Mouse (Mus musculus) mature B cell (primary cell): ENCODE data around the gene Elavl1.
"Not testable (repeated sequence)": the region's sequence is repeated elsewhere in the genome, so short reads cannot be mapped to it uniquely, and the experiment has no call there.

ENCODE experiments used
- in situ Hi-C: fragments of 300-500 bp; cut with MboI; formaldehyde crosslinking; loops from 2 replicates; pipeline ENCODE4 v1.14.3; 2019

Elavl1 gene

DNA sequence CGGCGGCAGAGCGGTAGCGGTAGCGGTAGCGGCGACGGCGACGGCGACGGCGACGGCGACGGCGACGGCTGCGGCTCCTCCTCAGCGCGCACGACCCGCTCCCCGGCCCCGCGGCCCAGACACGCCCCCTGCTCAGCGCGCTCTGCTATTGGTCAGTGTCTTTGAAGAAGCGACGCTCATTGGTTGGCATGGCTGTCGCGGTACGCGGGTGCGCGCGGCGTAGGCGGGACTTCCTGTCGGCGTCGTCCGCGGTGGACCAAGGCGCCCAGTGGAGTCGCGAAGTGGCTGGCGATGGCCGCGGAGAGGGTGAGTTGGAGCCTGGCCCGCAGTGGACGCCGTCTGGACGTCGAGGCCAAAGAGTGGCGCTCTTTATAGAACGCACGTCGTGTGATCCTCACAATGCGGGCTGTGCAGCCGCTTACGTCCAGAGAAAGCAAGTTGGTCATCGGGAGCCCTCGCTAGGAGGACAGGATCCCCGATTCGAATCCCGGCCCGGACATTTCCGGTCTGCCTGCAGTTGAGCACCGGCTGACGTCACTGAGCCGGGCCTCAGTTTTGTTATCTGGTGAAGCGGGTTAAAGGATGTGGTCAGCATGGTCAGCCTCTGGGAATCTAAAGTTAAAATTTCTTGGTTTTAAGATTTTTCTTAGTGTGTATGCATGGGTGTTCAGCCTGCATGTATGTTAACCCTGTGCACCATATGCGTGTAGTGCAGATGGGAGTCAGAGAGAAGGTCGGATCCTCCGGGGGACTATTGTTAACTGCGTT lies at the start of gene Elavl1, which contains the start of gene Ccl25:
Elavl1 (minus strand) TSS at position 431 of the 768 bp plus-strand sequence.
Ccl25 (plus strand) TSS at position 228 of the 768 bp plus-strand sequence.
- in situ Hi-C loops, result no loop called here

GRCm38 (mm10) chr8:4372657-4373056 lies 47.4 kb upstream of the Elavl1 start:
- in situ Hi-C loops, result no loop called here

DNA sequence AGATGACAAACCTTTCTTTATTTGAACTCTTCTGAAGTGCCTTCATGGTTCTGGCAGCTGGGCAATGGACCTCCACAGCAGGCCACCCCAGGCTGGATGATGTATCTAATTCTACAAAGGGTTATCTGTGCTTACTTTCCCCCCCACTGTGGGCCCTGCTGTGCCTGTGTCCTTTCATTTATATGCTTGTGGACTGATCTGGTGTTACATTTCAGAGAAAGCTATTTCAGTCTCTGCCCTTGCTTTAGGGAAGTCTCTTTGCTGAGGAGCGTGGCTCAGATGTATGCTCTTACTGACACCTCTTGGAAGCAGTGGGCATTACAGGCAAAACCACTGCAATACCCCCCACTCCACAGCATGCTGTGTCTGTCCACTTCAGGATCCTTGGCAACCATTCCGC lies 44.9 kb upstream of the Elavl1 start:
- in situ Hi-C loops, result no loop called here

DNA sequence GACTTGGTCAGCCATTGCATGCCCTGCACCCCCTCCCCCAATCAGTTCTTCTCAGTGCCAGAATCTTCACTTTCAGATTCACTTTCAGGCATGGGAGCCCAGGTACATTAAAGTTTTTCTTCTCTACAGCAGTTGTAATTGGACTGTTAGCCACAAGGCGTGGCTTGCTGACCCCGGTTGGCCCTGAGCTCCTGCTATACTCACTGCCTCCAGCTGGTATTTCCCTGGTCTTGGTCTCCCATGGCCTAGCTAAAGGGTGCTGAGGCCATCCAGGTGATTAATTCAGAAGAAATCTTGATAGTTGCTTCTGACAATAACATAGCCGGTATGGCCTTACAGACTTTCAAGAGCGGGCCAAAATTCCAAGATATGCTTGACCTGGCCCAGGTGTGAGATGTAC lies 43.3 kb upstream of the Elavl1 start:
- in situ Hi-C loops, result no loop called here

GRCm38 (mm10) chr8:4367808-4368207 lies 42.6 kb upstream of the Elavl1 start:
- in situ Hi-C loops, result no loop called here

DNA sequence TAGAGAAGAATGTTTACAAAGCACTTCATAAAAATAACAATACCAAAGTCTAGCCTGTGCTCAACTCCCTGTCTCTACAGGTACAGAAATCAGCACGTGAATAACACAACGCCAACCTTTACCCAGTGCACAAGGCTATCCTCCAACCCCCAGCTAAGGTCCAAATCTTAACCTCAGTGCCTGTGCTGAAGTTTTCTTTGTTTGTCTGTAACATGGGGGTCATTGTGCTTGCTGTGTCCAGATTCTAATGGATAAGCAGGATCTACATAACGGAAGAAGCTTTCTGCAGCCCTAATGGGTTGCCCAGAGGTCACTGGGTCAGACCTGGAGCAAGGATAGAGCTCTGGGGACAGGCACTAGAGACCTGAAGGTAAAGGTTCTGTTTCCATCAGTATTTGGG lies 41.0 kb upstream of the Elavl1 start:
- in situ Hi-C loops, result no loop called here

GRCm38 (mm10) chr8:4360922-4361321 lies 35.7 kb upstream of the Elavl1 start:
- in situ Hi-C loops, result no loop called here

DNA sequence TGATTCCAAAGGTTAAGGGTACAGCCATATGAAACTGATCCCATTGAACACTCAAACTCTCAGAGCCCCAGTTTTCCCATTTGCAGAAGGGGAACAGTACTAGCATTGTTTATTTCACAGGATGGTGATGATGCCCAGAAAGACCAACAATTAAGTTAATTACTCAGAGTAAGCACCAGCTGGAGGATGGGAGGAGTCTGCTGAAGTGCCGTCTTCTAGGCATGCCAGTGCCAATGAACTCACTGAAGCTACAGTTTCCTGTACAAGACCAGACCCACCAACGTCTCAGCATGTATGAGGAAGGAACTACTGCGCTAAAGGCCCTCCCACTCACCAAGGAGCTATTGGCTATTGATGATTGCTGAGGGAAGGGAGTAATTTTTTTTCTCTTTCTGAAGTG lies 34.1 kb upstream of the Elavl1 start:
- in situ Hi-C loops, result no loop called here

DNA sequence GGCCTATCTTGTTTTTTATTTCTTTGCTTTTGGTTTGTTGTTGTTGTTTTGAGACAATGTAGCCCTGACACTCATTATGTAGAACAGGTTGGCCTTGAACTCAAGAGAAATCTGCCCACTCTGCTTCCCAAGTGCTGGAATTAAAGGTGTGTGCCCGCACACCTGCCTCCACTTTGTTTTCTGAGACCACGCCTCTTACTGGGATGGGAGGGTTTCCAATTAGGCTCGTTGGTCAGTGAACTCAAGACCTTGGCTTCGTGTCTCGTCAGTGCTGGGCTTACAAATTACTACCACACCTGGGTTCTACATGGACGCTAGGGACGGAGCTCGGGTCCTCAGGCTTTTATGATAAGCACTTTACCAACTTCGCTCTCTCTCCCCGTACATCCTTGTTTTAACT lies 30.2 kb upstream of the Elavl1 start:
- in situ Hi-C loops, result no loop called here

DNA sequence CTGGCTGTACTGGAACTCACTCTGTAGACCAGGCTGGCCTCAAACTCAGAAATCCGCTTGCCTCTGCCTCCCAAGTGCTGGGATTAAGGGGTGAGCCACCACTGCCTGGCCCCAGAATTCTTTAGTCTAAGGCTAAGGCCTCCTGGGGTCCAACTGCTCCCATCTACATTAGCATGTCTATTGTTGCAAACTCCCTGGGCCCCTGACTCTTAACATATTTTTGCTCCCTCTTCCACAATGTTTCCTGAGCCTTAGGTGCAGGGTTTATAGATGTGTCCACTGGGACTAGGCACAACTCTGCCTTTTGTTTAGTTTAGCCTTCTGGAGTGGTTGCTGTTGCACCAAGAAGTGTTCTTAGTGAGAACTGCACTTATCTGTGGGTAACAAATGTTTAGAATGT lies 29.3 kb upstream of the Elavl1 start:
- in situ Hi-C loops, result no loop called here

GRCm38 (mm10) chr8:4353741-4354140 lies 28.5 kb upstream of the Elavl1 start:
- in situ Hi-C loops, result no loop called here

GRCm38 (mm10) chr8:4352562-4352961 lies 27.3 kb upstream of the Elavl1 start:
- in situ Hi-C loops, result not testable (repeated sequence)

GRCm38 (mm10) chr8:4350618-4351017 lies 25.4 kb upstream of the Elavl1 start:
- in situ Hi-C loops, result no loop called here

DNA sequence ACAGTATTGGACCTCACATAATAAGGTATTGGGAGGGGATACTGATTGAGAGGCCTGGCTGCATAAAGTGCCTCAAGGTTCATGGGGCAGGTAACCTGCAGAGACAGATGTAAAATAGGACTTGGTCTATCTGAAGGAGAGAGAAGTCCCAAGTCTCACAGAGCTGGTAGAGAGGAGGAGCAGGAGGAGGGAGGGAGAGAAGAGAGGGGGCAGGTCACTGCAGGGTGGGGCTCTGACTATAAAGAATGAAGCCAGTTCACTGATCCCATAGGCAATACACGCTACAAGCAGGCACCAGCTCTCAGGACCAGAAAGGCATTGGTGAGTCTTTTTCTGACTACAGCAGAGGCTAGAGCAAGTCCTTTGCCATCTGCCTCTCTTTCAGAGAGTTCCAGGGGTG lies 24.1 kb upstream of the Elavl1 start:
- in situ Hi-C loops, result no loop called here

- in situ Hi-C loops, result no loop called here
Observed at GRCm38 (mm10) chr8:4348275-4348674, 23.1 kb upstream of the Elavl1 start.

- in situ Hi-C loops, result no loop called here
Observed at GRCm38 (mm10) chr8:4347661-4348060, 22.4 kb upstream of the Elavl1 start.

GRCm38 (mm10) chr8:4340207-4340606 lies 15.0 kb upstream of the Elavl1 start:
- in situ Hi-C loops, result no loop called here

DNA sequence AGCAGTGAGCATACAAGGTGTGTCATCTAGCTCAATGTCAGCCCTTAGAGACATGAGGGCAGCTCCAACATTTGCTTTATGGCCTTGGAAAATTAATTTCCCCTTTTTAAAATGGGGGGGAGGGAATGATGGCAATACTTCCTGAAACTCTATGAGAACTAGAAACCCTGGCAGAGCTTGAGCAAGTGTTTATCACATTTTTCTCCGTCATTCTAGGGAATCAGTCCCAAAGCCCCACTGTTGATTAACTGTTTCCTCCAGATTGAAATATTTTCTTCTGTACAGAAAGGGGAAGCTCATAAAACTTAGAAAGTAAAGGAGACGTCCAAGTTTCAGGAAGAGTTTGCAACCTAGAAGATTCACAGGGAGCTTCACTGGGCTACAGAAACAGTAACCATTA lies 10.5 kb upstream of the Elavl1 start:
- in situ Hi-C loops, result no loop called here

GRCm38 (mm10) chr8:4333966-4334365 lies 8.8 kb upstream of the Elavl1 start:
- in situ Hi-C loops, result no loop called here

GRCm38 (mm10) chr8:4329000-4329399 lies 3.8 kb upstream of the Elavl1 start:
- in situ Hi-C loops, result no loop called here

DNA sequence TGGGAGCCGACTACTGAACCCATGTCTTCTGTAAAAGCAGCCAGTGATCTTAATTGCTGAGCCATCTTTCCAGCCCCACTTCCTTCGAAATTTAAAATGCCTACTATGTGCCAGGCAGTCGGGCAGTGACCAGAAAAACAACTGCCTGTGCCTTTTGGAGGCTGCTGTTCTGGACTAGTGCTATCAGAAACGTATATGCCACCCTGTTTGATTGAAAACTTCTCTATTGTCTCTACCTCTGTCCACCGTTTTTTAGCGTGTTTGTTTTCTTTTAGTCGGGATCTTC lies 481 bp upstream of the Elavl1 start:
- in situ Hi-C loops, result no loop called here

DNA sequence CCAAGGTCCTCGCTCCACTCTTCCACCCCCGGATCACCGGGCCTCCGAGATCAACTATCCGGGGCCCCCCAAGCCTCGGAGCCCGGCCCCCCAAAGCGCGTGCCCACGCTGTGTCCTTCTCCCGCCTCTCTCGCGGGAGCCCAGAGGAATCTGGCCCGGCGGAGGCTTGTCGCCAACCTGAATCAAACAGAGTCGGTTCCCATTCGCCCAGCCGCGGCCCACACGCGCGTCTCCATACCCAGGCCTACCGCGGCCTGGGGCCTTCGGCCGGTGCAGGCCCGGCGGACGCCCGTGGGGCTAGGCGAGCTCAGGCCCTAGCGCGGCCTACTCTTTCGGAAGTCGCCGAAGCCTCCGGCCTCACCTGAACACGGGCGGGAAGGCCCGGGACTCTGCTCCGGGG lies 688 bp downstream of the Elavl1 start:
- in situ Hi-C loops, result no loop called here

- in situ Hi-C loops, result no loop called here
Observed at GRCm38 (mm10) chr8:4323917-4324316, 1.3 kb downstream of the Elavl1 start.

DNA sequence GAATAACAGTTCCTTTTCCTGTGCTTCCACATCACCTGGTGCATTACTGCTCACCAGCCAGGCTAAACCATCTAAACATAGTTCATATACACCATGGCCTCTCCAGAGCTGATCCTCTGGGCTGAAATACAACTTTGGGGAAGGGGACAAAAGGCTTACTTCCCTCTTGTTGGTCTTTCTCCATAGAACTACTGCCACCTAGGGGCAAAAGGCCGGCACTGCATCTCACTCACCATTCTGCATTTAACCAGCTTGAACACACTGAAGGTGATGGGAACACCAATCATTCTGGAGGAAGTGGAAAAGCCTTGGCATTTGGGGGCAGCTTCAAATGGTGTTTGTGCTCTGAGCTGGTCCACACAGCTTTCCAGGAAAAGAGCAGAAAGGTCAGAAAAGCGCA lies 2.7 kb downstream of the Elavl1 start:
- in situ Hi-C loops, result no loop called here
